Mouse (Mus musculus): ENCODE data around the gene Myo1c.
A peak's percentile ranks its signal among the peaks of the same experiment; 100 is the strongest.

Gene Myo1c

DNA sequence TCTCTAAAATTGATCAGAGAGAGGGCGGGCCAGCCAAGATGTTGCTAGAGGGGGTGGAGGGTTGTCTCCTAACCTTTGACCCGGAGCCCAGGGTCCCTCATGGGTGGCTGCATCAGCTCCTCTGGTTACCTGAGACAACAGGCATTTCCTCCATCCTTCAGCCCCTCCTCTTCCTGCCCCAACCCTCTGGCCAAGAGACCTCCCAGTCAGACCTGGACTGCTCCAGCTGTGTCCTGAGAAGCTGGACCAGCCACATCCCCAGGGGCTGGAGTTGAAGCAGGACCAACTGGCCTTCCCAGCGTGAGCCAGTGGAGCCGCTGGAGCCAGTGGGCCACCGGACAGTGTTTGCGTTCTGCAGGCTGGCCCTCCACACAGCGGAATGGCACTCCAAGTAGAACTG, at the start of gene Myo1c:
Gene Myo1c (plus strand): TSS at position 194 of the 400 bp plus-strand sequence.
- peak; percentile 22 to 24 for DNase-seq (ENCODE audit: low spot score in 2 of 2)

DNA sequence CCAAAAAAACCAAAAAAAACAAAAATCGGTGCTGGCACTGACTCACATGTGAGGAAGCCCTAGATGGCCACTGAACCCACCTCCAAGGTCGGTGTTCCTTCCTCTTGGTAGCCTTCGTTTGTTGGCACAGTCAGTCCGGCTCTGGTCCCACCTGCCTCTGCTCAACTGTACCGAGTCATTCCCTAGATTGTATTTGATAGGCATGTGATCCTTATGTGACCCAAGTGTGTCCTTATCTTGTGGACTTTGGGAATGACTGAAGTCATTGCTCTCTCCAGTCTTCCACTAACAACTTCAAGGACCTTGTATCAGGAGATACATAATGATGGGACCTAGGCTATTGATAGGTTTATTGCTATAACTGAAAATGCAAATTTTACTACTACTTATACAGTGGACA, 45.5 kb upstream of the Myo1c start:
- DNase-seq (ENCODE audit: low spot score in 2 of 2), result no peak

DNA sequence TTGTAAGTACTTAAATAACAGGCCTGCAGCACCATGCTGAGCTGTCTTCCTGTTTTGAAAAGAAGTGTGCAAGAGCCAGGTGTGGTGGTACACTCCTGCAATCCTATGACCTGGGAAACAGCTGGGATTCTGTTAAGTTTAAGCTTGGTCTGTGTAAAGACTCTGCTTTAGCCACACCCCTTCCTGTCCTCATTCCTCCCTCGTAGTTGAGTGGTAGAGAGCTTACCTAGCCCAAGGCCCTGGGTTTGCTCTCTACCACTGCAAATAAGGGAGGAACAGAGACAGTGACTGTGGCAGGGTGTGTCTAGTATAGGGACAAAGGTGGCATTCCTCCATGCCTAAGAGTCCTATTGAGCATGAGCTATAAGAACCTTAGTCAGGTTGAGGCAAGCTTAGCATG, 45.0 kb upstream of the Myo1c start:
- no peak for DNase-seq (ENCODE audit: low spot score in 2 of 2)

DNA sequence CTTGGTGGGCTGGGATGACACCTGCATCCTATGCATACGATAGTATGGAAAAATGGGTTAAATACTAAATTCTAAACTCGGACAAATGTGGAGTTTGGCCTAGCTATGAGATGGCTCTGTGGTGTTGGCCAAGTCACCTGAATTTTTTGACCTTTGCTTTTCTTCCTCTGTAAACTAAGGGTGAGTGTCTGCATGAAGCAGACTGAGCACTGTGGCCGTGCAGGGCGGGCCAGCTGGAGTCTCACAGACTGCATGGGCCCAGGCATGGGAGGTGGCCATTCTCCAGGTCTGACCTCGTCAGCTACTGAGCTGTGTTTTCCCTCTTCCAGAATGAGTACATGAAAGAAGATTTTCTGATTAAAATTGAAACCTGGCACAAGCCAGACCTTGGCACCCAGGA, 41.5 kb upstream of the Myo1c start:
- DNase-seq (ENCODE audit: low spot score in 2 of 2), result no peak

DNA sequence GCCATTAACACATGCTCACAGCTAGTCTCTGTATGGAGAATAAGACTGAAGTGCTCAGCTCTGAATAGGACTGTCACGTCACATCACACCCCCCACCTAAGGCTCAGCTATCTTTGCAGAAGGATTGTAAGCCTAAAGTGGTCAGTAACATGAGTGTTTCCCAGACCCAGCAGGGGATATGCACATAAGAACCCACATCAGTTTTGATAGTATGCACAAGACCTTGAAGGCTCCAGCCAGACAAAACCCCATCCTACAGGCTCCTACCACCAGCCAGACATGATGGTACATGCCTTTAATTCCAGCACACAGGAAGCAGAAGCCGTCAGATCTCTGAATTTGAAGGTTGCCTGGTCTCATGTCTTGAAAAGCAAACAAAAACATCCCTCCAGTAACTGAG, 40.3 kb upstream of the Myo1c start:
- DNase-seq (ENCODE audit: low spot score in 2 of 2), result no peak

DNA sequence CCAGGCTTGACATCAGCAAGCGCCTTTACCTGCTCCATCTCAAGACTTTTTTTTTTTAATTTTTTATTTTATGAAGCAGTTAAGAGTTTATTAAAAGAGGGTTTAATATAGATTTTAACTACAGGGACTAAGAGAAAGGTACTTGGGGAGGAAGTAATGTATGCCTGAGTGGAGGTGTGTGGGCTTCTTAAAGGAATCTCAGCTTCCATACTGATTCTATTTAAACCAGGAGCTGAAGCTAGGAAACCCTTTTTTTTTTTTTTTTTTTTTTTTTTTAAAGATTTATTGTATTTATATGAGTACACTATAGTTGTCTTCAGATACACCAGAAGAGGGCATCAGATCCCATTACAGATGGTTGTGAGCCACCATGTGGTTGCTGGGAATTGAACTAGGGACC, 35.5 kb upstream of the Myo1c start:
- DNase-seq (ENCODE audit: low spot score in 2 of 2), result no peak

DNA sequence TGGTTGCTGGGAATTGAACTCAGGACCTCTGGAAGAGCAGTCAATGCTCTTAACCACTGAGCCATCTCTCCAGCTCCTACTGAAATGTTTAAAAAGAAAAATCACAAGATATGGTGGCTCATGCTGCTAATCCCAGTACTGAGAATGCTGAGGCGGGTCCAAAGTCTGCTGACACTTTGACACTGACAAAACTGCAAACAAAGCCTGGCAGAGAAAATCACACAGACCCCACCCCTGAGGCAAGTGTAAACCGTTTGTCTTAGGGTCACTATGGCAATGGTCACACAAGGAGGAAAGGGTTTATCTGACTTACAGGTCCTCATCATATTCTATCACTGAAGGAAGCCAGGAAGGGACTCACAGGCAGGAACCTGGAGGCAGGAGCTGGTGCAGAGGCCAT, 34.7 kb upstream of the Myo1c start:
- no peak for DNase-seq (ENCODE audit: low spot score in 2 of 2)

DNA sequence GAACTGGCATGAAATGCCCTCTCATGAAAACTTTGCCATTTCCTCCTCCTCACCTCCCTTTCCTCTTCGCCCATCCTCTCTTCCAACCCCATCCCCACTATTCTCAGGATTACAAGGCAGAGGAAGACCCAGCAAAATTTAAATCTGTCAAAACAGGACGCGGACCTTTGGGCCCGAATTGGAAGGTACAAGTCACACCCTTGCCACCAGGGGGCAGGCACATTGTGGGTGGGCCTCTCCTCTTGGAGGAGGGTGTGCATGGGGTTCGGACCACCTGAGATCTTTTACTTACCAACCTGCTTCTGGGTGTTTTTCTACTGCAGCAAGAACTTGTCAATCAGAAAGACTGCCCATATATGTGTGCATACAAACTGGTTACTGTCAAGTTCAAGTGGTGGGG, 31.2 kb upstream of the Myo1c start:
- DNase-seq (ENCODE audit: low spot score in 2 of 2), result peak in 1 of 2 experiments; percentile 63

DNA sequence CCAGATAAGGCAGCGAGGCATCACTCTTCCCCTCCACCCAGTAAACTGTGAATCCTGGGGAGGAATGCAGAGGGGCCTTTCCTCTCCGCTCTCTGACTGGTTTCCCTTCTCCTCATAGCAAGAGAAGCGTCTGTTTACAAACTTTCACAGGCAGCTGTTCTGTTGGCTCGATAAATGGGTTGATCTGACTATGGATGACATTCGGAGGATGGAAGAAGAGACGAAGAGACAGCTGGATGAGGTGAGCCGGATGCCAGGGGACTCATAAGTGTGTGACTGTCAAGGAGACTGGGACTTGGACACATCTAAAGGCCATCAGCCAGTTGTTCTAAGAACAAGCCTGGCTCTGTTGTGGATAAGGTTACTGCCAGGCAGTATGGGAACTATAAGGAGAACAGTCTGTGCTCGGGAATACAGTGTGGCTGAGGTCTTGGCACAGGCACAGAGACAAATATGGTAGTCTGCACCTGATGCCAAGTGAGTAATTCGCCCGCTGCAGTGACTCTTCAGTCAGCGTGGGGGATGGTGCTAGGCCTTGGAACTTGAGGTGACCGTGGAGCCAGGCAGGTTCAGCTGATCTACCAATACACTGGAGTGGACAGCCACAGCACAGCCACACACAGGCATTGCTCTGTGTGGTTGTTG, 30.0 kb upstream of the Myo1c start:
- no peak for DNase-seq (ENCODE audit: low spot score in 2 of 2)

DNA sequence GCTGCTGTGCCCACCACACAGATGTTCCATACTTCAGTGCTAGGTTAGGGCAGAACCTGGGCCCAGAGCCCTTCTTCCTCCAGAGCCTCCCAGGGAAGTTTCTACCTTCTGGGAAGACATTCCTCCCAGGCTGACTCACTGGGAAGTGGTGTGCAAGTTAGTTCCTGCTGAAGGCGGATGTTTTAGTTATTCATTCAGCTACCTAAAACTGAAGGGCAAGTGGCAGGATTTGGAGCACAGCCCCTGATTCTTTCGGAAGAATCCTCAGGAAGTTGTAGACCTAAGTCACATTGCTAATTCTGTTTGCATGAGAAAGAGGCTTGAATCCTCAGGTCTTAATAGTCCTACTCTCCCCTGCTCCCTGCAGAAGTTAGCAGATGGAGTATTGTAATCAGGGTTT, 28.9 kb upstream of the Myo1c start:
- DNase-seq (ENCODE audit: low spot score in 2 of 2), result no peak

DNA sequence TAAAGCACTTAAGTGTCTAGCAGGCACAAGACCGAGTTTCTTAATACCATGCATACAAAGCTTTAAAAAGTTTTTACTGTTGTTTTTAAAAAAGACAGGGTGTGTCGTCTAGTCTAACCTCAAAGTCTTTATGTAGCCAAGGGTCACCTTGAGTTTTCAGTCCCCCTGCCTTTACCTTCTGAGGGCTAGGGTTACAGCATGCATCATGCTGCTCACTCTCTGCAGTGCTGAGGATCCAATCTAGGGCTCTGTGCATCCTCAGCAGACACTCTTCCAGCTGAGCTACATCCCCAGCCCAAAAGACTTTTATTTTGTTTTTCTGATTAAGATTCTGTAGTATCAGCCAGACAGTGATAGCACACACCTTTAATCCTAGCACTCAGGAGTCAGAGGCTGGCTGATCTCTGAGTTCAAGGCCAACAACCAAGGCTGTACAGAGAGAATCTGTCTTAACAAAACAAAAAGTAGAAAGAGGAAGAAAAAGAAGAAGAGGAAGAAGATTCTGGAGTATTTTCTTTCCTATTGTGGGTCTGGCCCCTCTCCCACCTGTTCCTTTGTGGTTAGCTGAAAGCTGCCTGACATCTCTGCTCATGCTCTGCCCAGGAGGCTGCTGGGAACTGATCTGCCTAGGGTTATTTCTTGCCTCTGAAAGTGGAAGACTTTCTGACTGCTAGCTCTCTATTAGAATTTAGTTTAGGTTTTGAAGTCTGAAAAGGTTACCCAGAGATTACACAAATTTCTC, 27.5 kb upstream of the Myo1c start:
- DNase-seq (ENCODE audit: low spot score in 2 of 2), result peak in 1 of 2 experiments; percentile 45

DNA sequence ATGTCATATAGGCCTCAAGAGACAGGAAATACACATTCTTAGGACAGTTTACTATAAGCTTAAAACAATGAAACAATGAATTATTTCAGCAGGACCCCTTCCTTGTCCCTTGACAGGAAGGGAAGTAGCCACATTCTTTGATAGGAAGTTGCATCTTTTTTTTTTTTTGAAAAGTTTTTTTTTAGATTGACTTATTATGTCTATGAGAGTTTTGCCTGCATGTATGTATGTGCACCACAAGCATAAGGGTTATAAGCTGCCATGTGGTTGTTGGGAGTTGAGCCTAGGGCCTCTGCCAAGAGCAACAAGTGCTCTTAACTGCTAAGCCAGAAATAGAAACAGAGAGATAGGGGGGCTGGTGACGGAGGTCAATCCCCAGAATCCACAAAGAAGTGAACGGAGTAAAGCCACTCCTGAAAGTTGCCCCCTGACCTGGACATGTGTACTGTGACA, 26.2 kb upstream of the Myo1c start:
- DNase-seq (ENCODE audit: low spot score in 2 of 2), result no peak

DNA sequence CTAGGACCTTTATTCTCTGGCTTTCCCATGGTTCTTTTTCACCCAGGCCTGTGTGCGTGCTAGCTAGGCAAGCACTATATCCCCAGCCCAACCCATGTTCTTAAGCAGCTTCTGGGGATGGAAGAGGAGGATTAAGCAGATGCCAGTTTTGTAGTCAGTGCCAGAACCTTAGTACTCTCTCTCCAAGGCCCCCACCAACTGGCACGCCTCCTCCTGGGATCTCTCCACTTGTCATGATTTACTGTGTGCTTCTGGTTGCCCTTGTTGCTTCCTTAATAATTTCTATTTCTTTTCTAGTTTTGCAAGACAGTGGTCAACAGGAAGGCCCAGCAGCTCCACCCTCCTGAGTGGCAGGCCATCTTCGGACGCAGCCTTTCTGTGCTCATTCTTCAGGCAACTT, 24.5 kb upstream of the Myo1c start:
- no peak for DNase-seq (ENCODE audit: low spot score in 2 of 2)

DNA sequence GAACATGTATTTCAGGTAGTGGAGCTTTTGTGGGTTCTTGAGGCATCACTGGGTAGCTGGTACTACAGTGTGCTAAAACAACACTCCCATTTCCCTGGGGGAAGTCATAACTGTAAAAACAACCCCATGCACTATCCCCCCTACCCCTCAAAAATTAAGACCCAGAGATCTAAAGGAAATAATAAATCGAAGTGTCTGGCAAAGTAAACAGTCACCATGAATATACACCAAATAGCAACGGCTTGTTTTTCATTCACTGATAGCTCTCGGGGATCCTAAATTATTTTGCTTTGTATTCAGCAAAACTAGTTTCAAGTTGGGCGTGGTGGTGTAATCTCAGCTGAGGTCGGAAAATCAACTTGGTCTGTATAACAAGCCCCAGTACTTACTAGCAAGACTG, 20.2 kb upstream of the Myo1c start:
- no peak for DNase-seq (ENCODE audit: low spot score in 2 of 2)

DNA sequence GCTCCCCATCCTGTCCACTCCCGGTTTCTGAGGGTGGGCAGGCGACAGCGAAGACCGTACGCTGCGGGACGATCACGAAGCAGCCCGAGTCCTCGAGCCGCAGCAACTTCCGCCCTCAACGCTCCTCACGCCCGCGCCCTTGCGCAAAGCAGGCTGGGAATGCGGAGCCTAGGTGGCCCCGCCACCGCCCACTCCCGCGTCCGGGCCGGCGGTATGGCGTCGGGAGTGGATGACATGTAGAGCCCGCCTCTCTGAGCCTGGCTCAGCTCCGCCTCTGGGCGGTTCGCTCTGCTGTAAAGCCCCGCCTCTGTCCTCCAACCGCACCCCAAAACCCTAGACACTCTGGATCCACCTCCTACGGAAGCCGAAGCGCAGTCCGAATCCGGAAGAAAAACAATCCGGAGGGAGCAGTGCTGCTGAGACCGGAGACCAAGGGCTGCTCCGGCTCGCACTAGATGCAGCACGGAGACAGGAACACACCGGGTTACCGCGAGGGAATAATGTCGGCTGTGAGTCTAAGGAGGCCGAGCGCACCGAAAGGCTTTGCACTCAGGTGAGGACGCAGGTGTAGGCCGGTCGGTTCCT, 19.6 kb upstream of the Myo1c start, which contains the start of gene Inpp5k:
Gene Inpp5k (plus strand): TSS at position 344 of the 585 bp plus-strand sequence.
- DNase-seq (ENCODE audit: low spot score in 2 of 2), result peak; percentile 86 to 96

DNA sequence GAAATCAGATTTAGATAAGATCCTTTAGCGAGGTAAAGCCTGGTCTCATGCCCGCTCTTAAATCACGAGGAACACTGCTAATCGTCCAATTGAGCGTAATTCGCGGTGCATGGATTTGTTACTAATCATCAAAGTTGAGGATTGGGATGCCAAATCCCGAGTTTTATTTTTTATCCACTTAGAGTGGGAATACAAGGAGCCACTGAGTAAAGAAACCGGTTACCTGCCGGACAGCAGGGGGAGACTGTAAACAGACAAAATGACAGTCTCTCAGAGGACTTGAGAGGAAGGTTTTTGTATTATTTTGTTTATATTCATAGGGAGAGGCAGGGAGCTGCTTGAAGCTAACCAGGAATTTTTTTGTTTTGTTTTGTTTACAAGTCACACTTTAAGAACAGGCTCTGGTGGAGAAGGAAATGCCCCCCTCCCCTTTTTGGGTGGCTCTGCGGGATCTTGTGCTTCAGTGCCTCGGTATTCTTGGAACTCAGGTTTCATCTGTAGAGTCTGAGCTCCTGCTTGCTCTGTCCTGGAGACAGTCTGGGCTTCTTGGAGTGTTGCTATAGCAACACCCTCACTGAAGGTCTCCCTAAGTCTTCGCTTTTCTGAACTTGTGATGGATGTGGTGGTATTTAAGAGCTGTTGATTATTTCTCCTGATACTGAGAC, 18.6 kb upstream of the Myo1c start:
- peak; percentile 25 to 42 for DNase-seq (ENCODE audit: low spot score in 2 of 2)

DNA sequence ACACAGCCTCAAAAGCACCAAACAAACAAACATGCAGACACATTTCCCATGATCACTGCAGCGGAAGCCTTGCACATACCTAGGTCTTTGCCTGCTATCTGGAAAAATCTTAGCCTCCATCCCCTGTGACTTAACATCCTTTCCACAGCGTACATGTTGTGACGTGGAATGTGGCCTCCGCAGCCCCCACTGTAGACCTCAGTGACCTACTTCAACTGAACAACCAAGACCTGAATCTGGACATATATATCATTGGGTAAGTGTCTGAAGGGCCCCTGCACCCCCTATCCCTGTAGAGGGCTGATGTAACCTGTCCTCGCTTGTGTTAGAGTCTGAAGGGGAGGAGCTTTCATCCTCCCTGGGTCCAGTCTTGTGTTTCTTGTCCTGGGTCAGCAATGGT, 17.4 kb upstream of the Myo1c start:
- no peak for DNase-seq (ENCODE audit: low spot score in 2 of 2)

DNA sequence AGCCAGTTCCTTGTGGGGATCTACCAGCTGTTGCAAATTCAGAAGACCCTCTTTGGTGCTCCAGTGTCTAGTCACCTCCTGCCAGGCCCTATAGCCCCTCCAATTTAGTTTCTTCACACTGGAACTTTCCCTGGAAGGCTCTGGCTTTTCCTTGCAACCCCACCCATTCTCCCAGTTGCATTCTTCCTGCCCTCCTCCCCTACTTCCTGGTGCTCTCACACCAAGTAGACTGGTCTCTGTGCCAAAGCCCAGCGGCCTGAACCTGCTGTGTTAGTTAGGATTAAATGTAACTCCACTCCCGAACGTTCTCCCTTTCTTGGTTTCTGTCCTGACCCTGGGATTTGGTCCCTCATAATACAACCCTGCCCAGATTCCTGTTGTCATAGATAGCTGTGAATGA, 15.5 kb upstream of the Myo1c start:
- DNase-seq (ENCODE audit: low spot score in 2 of 2), result no peak

DNA sequence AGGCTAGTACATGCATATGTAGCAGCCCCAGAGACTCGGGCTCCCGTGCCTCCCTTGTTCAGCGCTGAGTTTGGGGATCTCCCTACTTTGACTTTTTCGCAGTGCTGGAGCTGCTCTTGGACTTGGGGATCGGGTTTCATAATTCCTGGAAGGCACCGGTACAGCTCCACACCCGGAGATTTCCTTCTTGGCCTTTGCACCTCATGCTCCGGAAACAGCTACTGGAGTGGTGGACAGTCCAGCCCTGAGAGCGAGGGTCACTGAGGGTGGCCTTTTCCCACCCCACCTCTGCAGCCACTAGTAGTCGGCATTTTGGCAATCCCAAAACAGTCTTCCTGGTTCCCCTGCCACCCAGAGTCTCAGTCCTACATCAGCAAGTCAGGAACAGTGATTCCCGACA, 15.0 kb upstream of the Myo1c start:
- no peak for DNase-seq (ENCODE audit: low spot score in 2 of 2)

DNA sequence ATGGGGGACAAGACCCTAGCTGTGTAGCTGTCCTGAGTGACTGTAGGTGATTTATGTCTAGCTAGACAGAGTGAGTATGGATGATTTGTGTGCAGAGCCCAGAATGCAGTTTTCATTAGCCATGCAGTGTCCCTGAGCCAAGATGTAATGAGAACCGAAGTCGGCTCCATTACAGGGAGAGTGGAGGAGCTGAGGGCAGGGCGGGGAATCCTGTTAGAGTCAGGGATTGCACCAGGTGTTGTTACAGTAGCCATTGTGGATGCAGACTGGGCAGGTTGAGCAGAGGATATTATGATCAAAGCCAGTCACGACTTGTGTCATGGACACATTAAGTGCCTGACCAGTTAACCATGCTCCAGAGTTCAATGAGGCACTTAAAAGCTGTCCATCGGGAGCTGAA, 7.0 kb upstream of the Myo1c start:
- no peak for DNase-seq (ENCODE audit: low spot score in 2 of 2)

DNA sequence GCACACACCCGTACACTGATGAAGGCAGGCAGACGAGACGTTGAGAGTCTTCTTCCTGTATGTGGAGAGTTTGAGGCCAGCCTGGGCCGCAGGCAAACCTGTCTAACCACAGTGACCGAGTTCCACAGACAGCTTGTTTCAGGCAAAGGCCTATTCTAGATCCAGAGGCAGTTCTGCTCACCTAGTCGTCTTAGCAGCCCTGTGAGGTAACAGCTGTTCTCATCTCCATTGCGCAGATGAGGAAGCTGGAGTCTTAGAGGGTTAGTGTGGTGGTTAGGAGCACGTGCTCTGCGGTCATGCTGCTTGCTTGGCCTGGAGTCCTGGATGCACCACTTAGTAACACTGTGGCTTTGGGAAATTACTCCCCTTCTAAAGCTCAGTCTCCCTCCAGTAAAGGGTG, 5.6 kb upstream of the Myo1c start:
- DNase-seq (ENCODE audit: low spot score in 2 of 2), result peak in 1 of 2 experiments; percentile 31

DNA sequence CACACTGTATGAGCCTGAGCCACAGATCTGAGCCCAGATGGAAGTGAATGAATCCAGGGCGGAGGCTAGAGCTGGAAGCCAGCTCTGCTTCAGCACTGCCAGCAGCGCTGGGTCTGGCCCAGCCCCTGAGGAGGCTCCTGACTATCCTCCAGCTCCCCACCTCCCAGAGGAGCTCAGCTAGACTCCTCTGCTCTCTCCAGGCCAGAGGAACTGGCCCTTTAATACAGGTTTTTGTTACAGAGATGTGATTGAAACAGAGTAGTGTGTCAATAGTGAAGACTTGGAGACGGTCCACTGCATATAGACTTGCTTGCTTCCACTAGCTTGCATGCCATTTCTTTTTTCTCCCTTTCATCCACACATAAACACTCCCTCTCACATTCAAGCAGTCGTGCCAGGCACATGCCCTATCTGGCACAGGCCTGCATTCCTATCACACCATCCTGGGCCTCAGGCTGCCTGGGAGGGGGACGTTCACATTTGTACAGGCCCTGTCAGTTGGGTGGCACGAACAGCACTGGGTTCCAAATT, 2.6 kb upstream of the Myo1c start:
- peak in 1 of 2 experiments; percentile 12 for DNase-seq (ENCODE audit: low spot score in 2 of 2)

Data from spleen, postnatal 10 days (tissue).